Mouse (Mus musculus): ENCODE data around the gene Klf12.
"Not testable (repeated sequence)": the region's sequence is repeated elsewhere in the genome, so short reads cannot be mapped to it uniquely, and the experiment has no call there.

Klf12 gene

DNA sequence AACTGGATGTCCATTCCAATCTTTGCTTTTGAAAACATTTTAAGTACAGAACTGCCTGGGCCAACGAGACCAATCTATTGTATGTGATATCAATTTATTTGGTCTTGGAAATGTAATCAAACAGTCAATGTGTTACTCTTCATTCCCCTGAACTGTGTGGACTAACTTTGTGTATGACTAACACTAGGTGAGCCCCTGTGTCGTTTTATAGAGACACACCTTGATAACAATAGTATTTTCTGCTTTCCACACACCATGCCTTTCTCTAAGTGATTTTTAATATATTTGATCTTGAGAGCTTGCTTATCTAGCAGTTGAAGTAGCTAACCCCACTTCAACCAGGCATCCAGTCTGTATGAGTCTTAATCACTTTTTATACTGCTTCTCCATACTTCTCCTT, 398.0 kb downstream of the Klf12 start:
- DNase-seq (ENCODE audit: low spot score in 2 of 2): no peak

DNA sequence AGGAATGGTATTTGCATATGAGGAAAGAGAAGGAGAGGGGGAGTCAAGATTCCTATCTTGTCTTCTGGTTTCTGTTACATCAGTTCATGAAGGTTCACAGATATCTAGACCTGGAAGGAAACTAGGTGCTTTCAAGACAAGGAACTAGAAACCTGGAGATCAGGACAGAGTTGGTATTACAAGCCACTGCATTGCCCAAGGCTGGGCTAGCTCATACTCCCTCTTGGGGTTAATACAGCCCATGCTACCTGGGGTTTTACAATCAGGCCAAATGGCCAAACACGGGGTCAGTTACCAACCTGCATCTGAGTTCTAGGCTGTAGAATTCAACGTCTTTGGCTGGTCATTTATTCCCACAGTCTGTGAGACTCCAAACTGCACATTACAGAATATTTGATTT, 398.9 kb downstream of the Klf12 start:
- DNase-seq (ENCODE audit: low spot score in 2 of 2): no peak

DNA sequence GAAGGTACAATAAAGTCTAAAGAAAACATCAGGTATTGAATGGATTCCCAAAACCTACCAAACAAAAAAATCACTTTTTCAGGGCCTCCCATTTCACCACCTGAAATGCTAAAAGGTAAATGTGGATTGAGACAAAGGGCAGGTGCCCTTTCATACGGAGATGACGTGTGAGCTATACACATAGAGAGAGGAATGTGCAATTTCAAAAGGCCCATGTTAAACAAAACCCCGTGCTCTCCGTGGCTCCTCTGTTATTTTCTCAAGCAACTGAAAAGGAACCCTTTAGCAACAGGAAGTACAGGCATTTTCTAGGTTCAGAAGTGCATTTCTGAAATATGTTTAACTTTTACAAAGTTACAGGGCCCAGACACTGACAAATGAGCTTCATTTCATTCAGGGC, 399.4 kb downstream of the Klf12 start:
- no peak for DNase-seq (ENCODE audit: low spot score in 2 of 2)

DNA sequence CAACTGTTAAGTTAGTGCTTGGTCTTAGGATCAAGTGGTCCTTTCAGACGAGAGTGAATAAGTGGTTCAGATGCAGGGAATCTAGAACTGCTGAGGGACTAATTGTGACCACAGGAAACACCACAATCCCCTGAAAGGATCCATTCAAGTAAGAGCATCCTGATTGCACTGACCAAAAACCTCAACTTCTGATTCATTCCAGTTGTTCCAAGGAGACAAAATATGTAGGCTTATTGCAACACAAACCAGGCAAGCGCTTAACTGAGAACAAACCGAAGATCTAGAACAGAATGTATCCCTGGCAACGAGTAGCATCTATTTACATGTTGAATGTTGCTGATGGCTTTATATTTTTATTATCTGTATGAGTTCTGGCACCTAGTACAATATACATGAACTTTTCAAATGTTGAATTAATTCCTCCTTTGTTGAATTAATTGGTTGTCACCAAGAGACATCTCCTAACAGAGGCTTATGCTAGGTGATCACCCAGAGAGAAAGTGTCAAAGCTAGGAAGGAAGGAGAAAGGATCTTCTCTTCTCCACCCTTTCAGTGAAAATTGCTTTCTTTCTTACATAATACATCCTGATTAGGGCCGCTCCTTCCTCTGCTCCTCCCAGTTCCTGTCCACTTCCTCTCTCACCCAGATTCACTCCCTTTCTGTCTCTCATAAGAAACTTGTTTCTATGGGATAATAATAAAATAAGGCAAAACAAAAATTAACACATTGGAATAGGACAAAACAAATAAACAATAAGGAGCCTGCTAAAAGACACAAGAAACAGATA, 407.5 kb downstream of the Klf12 start:
- DNase-seq (ENCODE audit: low spot score in 2 of 2): no peak

DNA sequence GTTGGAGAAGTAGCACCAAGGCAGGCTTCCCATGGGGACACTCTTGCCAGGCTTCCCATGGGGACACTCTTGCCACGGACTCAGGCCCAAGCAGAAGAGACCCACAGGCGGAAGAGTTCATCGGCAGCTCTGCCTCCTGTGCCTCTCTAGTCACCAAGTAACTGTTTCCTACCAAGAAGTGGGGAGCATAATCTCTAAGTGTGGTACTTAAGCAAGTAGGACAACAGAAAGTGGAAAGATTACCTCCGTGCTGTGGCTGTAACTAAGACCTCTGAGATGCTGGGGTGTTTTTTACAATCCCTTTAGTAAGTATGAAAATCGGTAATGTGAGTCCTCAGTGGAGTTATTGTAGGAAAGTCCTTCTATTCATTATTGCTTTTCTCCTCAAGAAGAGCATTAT, 410.8 kb downstream of the Klf12 start:
- DNase-seq (ENCODE audit: low spot score in 2 of 2): no peak

DNA sequence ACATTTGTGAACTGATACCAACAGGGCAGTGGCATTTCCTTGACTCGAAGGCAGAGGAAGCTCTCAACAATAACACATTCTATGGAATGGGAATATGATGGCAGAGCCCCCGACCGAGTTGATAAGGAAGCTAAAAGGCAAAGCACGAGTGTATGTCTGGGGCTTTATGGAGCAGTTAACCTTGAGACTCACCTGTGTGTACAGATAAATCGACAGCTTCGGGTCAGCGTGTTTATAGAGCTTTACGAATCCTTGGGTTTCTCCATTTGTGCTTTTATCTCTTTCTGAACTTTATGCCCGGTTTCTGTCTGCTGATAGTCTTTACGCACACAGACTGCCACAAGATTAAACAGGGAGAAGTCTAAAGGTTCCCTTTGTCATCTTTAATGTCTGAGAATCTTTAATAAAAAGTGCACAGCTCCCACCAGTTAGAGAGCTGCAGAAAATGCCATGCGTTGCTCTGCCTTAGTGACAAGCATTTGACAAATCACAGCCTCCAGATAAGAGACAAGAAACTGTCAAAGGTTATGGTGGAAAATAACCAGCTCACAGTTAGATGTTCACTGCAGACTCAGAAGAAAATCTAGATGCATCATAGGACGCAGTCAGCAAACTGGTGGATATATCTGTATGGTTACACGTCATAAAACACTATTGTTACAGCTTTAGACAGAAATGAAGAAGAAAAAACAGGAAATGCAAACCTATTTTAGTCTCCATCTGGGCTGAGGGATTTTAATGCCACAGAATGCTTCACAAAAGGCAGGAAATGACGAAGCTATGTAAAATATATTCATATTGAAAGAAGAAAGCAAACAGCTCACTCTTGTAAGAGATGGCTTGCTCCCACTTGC, 428.1 kb downstream of the Klf12 start:
- DNase-seq (ENCODE audit: low spot score in 2 of 2): no peak

DNA sequence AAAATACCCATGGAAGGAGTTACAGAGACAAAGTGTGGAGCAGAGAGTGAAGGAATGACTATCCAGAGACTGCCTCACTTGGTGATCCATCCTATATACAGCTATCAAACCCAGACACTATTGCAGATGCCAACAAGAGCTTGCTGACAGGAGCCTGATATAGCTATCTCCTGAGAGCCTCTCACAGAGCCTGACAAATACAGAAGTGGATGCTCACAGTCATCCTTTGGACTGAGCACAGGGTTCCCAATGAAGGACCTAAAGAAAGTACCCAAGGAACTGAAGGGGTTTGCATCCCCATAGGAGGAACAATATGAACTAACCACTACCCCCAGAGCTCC, 430.0 kb downstream of the Klf12 start:
- not testable (repeated sequence) for DNase-seq (ENCODE audit: low spot score in 2 of 2)

DNA sequence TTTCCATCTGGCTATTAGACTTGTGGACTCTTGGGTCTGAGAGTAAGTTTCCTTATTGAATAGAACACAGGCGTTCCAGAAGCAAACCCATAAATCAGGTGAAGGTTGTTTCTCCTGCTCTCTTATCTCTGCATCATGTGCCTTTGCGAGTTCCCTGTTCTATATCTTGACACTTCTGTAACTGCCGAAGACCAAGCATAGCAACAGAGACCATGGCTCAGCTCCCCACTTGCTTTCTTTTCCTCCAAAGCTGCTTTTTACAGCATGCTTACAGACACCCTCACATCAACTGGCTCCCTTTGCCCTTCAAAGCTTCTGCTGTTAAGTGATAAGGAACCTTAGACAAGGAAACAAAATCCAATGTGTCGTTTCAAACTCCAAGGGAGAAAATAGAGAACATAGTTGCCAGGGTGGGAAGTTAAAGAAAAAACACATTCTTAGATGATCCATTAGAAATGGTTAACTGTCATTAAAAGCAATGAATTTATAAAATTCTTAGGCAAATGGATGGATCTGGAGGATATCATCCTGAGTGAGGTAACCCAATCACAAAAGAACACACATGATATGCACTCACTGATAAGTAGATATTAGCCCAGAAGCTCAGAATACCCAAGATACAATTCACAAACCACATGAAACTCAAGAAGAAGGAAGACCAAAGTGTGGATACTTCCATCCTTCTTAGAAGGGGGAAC, 430.6 kb downstream of the Klf12 start:
- DNase-seq (ENCODE audit: low spot score in 2 of 2): not testable (repeated sequence)

DNA sequence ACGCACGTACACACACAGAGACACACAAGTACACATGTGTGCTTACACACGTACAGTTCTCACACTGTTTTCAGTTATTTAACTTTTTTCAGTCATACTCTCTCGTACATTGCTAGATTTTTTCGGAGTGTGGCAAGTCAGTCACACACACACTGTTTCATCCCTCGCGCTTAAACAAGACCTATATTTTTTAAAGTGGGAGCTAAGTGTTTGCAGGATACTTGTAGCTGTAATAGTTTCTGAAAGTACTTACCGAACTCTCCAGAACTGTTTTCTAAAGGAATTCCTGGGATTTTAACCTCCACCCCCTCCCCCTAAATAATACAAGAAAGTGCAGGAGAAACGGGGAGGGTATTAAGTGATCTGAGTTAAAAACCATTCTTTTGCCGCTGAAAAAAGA, 434.1 kb downstream of the Klf12 start:
- no peak for DNase-seq (ENCODE audit: low spot score in 2 of 2)

DNA sequence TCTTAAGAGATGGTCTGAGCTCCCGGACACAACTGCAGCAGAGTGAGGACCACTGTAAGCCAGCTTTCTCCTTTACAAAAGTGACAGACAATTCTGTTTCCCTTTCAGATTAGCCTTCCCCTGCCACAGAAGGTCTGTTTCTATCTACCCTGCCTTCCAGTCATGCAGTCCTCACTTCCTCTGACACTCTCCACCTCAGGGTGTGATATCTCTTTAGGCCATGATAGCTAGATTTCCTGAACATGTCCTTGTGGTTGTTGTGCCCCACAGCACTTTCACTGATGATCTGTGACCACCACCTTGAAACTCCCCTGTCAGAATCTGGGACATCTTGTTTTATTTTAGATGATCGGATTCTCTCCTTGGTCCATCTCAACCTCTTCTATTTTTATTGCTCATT, 437.0 kb downstream of the Klf12 start:
- DNase-seq (ENCODE audit: low spot score in 2 of 2): no peak

DNA sequence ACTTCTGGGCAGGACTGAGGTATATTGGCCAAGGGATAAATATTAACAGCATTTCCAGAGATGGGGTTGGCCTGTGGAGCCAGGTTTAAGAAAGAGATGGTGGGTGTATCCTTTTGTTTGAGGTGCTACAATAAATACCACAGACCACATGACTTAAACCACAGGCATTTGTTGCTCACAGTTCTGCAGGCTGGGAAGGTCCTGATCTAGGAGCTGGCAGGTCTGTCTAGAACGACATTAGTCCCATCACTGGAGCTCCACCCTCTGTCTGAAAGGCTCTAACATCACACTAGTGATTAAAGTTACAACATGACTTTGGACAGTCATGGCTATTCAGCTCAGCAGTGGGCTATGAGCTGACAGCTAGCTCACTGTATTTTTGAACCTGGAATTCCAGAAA, 457.8 kb downstream of the Klf12 start:
- no peak for DNase-seq (ENCODE audit: low spot score in 2 of 2)

Measured in urinary bladder, postnatal 4 days (tissue).